Mouse (Mus musculus) C2C12 (cell line): Measurements from ENCODE around the gene Letmd1. TPM values are rescaled to one million over a fixed set of nuclear protein-coding genes. Genes with fewer than 3 reads are reported as not detected.
"Not testable (repeated sequence)": the region's sequence is repeated elsewhere in the genome, so short reads cannot be mapped to it uniquely, and the experiment has no call there.

Experiments
- H3K27me3 ChIP-seq: one replicate; pipeline ENCODE4 v1.6.1; 2011; ENCODE audit not compliant: control insufficient read depth, insufficient read depth, insufficient read length
- H3K36me3 ChIP-seq: one replicate; pipeline ENCODE4 v1.6.1; 2011; ENCODE audit not compliant: control insufficient read depth, insufficient read depth
- H3K4me3 ChIP-seq: one replicate; pipeline ENCODE4 v1.5.1; 2011; ENCODE audit warnings: mild to moderate bottlenecking, control low read depth; ENCODE audit not compliant: poor library complexity, insufficient read depth, severe bottlenecking
- H3K79me2 ChIP-seq: one replicate; pipeline ENCODE4 v1.6.1; 2011; ENCODE audit not compliant: control insufficient read depth, insufficient read depth
- H3K79me3 ChIP-seq: one replicate; pipeline ENCODE4 v1.6.1; 2011; ENCODE audit warnings: low read depth, control low read depth
- H3ac ChIP-seq: one replicate; pipeline ENCODE3; 2011; ENCODE audit warnings: low read depth; ENCODE audit not compliant: control insufficient read depth, insufficient read length
- CEBPB ChIP-seq: IDR thresholded peaks from one replicate; pipeline ENCODE4 v1.6.1; 2011; ENCODE audit warnings: low read depth, mild to moderate bottlenecking, control low read depth, moderate library complexity
- CTCF ChIP-seq: IDR thresholded peaks from one replicate; pipeline ENCODE4 v1.5.1; 2011; ENCODE audit not compliant: control insufficient read depth, insufficient read depth, insufficient read length
- FOSL1 ChIP-seq: IDR thresholded peaks from one replicate; pipeline ENCODE4 v1.8.0; 2011; ENCODE audit warnings: mild to moderate bottlenecking, low read length; ENCODE audit not compliant: poor library complexity, insufficient read depth, severe bottlenecking
- MAX ChIP-seq: IDR thresholded peaks from one replicate; pipeline ENCODE4 v1.6.1; 2011; ENCODE audit warnings: mild to moderate bottlenecking, control low read depth
- MYOD1 ChIP-seq: IDR thresholded peaks from one replicate; pipeline ENCODE4 v1.6.1; 2011; ENCODE audit warnings: low read depth; ENCODE audit not compliant: control insufficient read depth, insufficient read length
- MYOG ChIP-seq: IDR thresholded peaks from one replicate; pipeline ENCODE4 v1.6.1; 2011; ENCODE audit not compliant: control insufficient read depth, insufficient read length; ENCODE audit errors: extremely low read depth
- USF1 ChIP-seq: IDR thresholded peaks from one replicate; pipeline ENCODE4 v1.6.1; 2011; ENCODE audit warnings: low read depth, mild to moderate bottlenecking, control low read depth, moderate library complexity
- polyA plus RNA-seq: library from polyadenylated mRNA; unstranded; fragments of >200 nt; fragmentation: generic; extraction: Trizol; gene quantifications from one replicate; pipeline ENCODE4 v1.2.1, GENCODE M21; 2012; ENCODE audit warnings: missing spikeins

Gene Letmd1
- polyA plus RNA-seq, 1 experiment = 34.0 TPM

- Histone ChIP-seq H3K4me3 (no peak overlapping the region), H3K79me2 (peaks cover 39% of the 10 kb centered on the region), H3ac (no peak overlapping the region), H3K27me3 (no peaks in the 10 kb centered on the region), H3K79me3 (peaks cover 22% of the 10 kb centered on the region), H3K36me3 (peaks cover 72% of the 10 kb centered on the region)
- TF ChIP-seq FOSL1 (no peak), MYOG (no peak), CTCF (no peak), USF1 (no peak), MYOD1 (no peak), MAX (no peak)
These were observed 17.6 kb downstream of the Letmd1 start for GRCm38 (mm10) chr15:100486450-100486849.

DNA sequence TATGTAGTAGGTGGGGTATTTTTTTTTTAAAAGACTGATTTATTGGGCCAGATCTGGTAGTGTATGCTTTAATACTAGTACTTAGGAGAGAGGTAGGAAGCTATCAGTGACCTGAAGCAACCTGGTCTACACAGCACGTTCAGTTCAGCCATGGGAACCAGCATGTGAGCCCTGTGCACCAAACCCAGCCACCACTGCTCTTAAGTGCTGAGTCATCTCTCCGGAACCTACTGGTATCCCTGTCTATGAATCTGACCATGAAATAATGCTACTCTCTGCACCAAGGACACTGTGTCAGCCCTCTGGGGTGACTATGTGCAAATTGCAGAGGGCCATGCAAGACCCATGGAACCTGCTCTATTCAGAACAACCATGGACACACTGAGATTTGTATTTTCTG, 18.2 kb downstream of the Letmd1 start:
- Histone ChIP-seq H3ac (no peak overlapping the region), H3K79me2 (peaks cover 45% of the 10 kb centered on the region), H3K36me3 (peaks cover 66% of the 10 kb centered on the region), H3K27me3 (no peaks in the 10 kb centered on the region), H3K79me3 (peaks cover 27% of the 10 kb centered on the region), H3K4me3 (no peak overlapping the region)
- TF ChIP-seq CEBPB = no peak
- TF ChIP-seq MYOD1 = no peak
- TF ChIP-seq MYOG = no peak
- TF ChIP-seq MAX = no peak
- no peak for TF ChIP-seq USF1
- TF ChIP-seq FOSL1 = no peak

GRCm38 (mm10) chr15:100488297-100488696, 19.5 kb downstream of the Letmd1 start:
- H3K36me3 ChIP-seq = peaks cover 54% of the 10 kb centered on the region
- H3K79me2 ChIP-seq = peaks cover 57% of the 10 kb centered on the region
- H3K79me3 ChIP-seq = peaks cover 38% of the 10 kb centered on the region
- H3ac ChIP-seq, H3K27me3 ChIP-seq, H3K4me3 ChIP-seq: not testable (repeated sequence)

GRCm38 (mm10) chr15:100489263-100489662, 20.4 kb downstream of the Letmd1 start:
- TF ChIP-seq MAX (no peak), MYOD1 (peak; percentile 70)
- Histone ChIP-seq H3K27me3 (no peaks in the 10 kb centered on the region), H3K79me3 (peaks cover 48% of the 10 kb centered on the region), H3ac (no peak overlapping the region), H3K79me2 (peaks cover 67% of the 10 kb centered on the region), H3K4me3 (no peak overlapping the region), H3K36me3 (peaks cover 44% of the 10 kb centered on the region)

DNA sequence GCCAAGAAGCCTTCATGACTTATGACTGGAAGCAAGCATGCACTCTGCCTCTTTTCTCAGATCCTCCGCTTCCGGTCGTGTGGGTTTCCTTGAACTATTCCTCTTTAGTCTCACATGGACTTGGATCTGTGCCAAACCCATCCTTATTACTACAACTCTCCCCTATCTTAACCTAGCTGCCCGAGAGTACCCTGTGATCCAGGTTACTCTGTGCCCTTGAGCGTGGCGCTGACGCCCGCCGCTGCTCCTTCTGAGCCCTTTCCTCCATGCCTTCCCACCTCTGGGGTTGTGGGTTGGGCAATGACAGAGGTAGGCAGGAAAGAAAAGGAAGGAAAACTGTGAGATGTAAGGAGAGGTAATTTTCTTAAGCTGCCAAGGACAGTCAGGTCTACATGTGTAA, 23.1 kb downstream of the Letmd1 start:
- H3K36me3 ChIP-seq = peaks cover 23% of the 10 kb centered on the region
- no peak overlapping the region for H3ac ChIP-seq
- no peak overlapping the region for H3K4me3 ChIP-seq
- peaks cover 75% of the 10 kb centered on the region for H3K79me2 ChIP-seq
- no peak for TF ChIP-seq FOSL1
- TF ChIP-seq CEBPB = no peak
- no peak for TF ChIP-seq USF1
- TF ChIP-seq MYOG = no peak
- no peak for TF ChIP-seq CTCF
- TF ChIP-seq MYOD1 = no peak
- TF ChIP-seq MAX = no peak
- H3K27me3 ChIP-seq = no peaks in the 10 kb centered on the region
- H3K79me3 ChIP-seq = peaks cover 52% of the 10 kb centered on the region

- peak overlapping the region; percentile 73 for H3K4me3 ChIP-seq
- no peaks in the 10 kb centered on the region for H3K36me3 ChIP-seq
- H3ac ChIP-seq = peak overlapping the region; percentile 94
- TF ChIP-seq MAX (peak; percentile 8), USF1 (no peak)
- H3K79me3 ChIP-seq = peaks cover 48% of the 10 kb centered on the region
- H3K79me2 ChIP-seq = peaks cover 54% of the 10 kb centered on the region
- H3K27me3 ChIP-seq = no peaks in the 10 kb centered on the region
These were observed 25.8 kb downstream of the Letmd1 start for GRCm38 (mm10) chr15:100494647-100495046.

- H3K27me3 ChIP-seq = no peaks in the 10 kb centered on the region
- peaks cover 44% of the 10 kb centered on the region for H3K79me3 ChIP-seq
- TF ChIP-seq MAX (peak; percentile 52), USF1 (no peak), MYOD1 (no peak), CTCF (peak; percentile 2), FOSL1 (no peak)
These were observed 26.3 kb downstream of the Letmd1 start, which contains the start of gene Csrnp2 for GRCm38 (mm10) chr15:100495102-100495501. Gene Csrnp2, minus strand, starts transcription at chr15:100495488.

GRCm38 (mm10) chr15:100499506-100499905, 30.7 kb downstream of the Letmd1 start:
- not testable (repeated sequence) for H3K27me3 ChIP-seq, H3K4me3 ChIP-seq, H3ac ChIP-seq, H3K36me3 ChIP-seq, H3K79me3 ChIP-seq, H3K79me2 ChIP-seq

More at GRCm38 (mm10) chr15:100495102-100495501, 26.3 kb downstream of the Letmd1 start, which contains the start of gene Csrnp2:
- no peaks in the 10 kb centered on the region for H3K36me3 ChIP-seq
- peak within 1 kb of the TSS; percentile 73 for H3K4me3 ChIP-seq
- peak within 1 kb of the TSS; percentile 94 for H3ac ChIP-seq
- peaks cover 49% of the 10 kb centered on the region for H3K79me2 ChIP-seq
